Mouse (Mus musculus): ENCODE data around the gene Pfdn6. TPM values are rescaled to one million over a fixed set of nuclear protein-coding genes. Genes with fewer than 3 reads are reported as not detected.

Gene Pfdn6
- polyA plus RNA-seq, 1 experiment from 2014 or later: 203 TPM

DNA sequence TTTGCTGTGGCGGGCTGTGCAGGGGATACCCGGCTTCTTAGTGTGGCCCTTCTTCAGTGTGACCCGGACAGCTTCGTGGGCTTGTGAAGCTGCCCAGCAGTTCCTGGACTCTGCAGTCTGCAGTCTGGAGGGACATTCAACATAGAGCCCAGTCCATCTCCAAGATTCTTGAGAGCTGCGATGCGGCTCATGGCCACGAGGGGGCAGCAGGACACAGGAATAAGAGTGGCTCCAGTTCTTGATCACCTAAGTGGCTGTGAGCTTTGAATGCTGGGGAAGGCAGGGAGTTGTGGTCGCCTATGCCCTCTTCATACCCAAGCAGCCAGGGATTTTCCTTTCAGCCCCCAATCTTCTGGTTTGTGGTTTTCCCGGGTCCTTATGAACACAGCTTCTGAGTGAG is 28.3 kb upstream of the Pfdn6 start:
- WGBS: 3% methylated on average over 9 of the region's 9 CpGs
- no peaks in the 10 kb centered on the region for H3K4me1 ChIP-seq
- H3K9me3 ChIP-seq: no peaks in the 10 kb centered on the region
- H3K4me3 ChIP-seq: no peak overlapping the region
- peak; percentile 38; the same call in 1 of the 2 replicates for ATAC-seq (ENCODE audit: low FRiP score, low read depth)
- no peak overlapping the region for H3K27ac ChIP-seq (replicated peaks)
- H3K9ac ChIP-seq (replicated peaks): no peak overlapping the region
- H3K36me3 ChIP-seq: peaks cover 30% of the 10 kb centered on the region
- peaks cover 7% of the 10 kb centered on the region; the same call in 1 of the 2 replicates for H3K27me3 ChIP-seq
- no peak overlapping the region for H3K4me2 ChIP-seq (replicated peaks)

DNA sequence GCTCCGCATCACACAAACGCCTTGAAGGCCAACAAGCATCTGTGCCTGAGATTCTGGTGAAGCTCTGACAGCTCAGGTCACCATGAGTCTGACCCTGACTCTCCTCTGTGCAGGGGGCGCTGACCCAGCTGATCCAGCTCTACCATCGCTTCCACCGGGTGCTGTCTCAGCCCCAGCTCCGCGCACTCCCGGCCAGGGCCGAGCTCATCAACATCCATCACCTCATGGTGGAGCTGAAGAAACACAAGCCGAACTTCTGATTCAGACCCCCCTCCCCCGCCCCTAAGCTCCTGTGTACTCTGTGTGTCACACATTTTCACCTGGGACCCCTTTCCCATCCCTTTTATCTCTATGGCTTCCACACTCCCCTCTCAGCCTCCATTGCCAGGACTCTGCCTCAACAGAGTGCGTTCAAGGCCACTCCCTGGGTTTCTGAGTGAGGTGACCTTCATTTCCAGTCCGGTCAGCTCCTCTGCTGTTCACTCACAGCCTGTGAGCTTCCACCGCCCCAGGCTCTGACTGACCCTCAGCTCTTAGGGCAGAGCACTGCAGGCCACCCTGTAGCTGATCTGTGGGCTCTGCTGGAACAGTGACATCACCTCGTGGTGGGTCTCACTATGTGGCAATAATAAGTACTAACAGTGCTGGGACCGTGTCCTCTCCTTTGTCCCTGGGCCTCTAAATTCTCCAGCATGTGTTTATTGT is 25.9 kb upstream of the Pfdn6 start:
- Histone ChIP-seq H3K9ac (replicated peaks) (no peak overlapping the region), H3K4me2 (replicated peaks) (no peak overlapping the region), H3K4me3 (no peak overlapping the region), H3K9me3 (no peaks in the 10 kb centered on the region), H3K27me3 (no peaks in the 10 kb centered on the region), H3K4me1 (no peaks in the 10 kb centered on the region), H3K36me3 (peaks cover 55% of the 10 kb centered on the region), H3K27ac (replicated peaks) (no peak overlapping the region)
- 88% methylated on average over 16 of the region's 16 CpGs for WGBS
- ATAC-seq (ENCODE audit: low FRiP score, low read depth): no peak

DNA sequence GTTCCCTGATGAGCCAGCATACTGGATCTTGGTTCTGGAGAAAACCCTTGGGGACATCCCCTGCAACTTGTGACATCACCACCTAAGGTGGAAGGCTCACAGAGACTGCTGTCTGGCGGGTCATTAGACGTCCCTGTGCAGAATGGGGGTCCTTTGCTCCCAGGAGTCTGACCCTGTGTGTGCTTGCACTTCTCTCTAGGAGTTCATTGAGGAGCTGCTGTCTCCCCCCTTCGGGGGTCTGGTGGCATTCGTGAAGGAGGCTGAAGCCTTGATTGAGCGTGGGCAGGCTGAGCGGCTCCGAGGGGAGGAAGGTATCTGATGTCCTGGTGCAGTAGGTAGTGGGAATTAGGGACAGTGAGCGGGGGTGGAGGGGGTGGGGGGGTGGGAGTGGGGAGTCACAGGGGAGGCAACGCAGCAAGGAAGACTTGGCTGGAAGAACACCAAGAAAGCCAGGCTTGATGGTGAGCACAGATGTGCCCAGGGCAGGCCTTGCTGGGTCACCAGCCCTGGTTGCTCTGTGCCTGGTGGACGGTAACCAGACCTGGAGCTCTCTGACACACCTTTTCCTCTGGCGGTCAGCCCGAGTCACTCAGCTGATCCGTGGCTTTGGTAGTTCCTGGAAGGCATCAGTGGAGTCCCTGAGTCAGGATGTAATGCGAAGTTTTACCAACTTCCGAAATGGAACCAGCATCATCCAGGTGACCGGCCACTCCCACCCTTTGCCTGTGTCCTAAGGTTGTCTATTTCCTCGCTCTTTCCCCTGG is 25.1 kb upstream of the Pfdn6 start:
- WGBS: 92% methylated on average over 15 of the region's 17 CpGs
- Histone ChIP-seq H3K4me3 (no peak overlapping the region), H3K36me3 (peaks cover 62% of the 10 kb centered on the region), H3K9me3 (no peaks in the 10 kb centered on the region), H3K9ac (replicated peaks) (no peak overlapping the region), H3K4me2 (replicated peaks) (no peak overlapping the region), H3K27me3 (no peaks in the 10 kb centered on the region), H3K27ac (replicated peaks) (no peak overlapping the region), H3K4me1 (no peaks in the 10 kb centered on the region)
- ATAC-seq (ENCODE audit: low FRiP score, low read depth): no peak

DNA sequence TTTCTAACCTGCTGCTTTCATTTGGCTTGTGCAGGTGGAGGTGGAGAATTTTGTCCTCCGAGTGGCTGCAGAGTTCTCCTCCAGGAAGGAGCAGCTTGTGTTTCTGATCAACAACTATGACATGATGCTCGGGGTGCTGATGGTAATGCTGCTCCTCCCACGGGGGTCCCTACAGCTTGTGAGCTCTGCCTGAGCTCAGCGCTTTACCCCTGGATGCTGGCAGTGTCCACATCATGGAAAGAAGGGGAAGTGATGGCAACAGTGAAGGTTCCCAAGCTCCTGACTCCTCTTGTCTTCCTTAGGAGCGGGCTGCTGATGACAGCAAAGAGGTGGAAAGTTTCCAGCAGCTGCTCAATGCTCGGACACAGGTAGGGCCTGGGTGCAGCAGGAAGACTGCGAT is 22.7 kb upstream of the Pfdn6 start:
- Histone ChIP-seq H3K27ac (replicated peaks) (no peak overlapping the region), H3K4me3 (no peak overlapping the region), H3K9ac (replicated peaks) (no peak overlapping the region), H3K36me3 (peaks cover 85% of the 10 kb centered on the region), H3K27me3 (no peaks in the 10 kb centered on the region), H3K4me2 (replicated peaks) (no peak overlapping the region), H3K4me1 (no peaks in the 10 kb centered on the region), H3K9me3 (no peaks in the 10 kb centered on the region)
- WGBS: 95% methylated on average over 7 of the region's 7 CpGs
- ATAC-seq (ENCODE audit: low FRiP score, low read depth): no peak

DNA sequence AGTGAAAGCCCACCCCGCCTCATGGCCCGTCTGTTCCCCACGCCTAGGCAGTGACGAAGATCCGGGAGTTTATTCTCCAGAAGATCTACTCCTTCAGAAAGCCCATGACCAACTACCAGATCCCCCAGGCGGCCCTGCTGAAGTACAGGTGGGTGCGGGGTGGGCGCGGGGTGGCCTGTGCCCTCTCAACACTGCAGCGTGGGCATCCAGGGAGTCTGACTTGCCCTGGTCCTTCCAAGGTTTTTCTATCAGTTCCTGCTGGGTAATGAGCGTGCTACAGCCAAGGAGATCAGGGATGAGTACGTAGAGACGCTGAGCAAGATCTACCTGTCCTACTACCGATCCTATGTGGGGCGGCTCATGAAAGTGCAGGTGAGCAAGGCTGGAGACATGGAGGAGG is 19.8 kb upstream of the Pfdn6 start:
- peaks cover 9% of the 10 kb centered on the region for H3K4me1 ChIP-seq
- no peak overlapping the region for H3K27ac ChIP-seq (replicated peaks)
- peaks cover 66% of the 10 kb centered on the region for H3K36me3 ChIP-seq
- 94% methylated on average over 15 of the region's 15 CpGs for WGBS
- no peaks in the 10 kb centered on the region for H3K27me3 ChIP-seq
- no peak for ATAC-seq (ENCODE audit: low FRiP score, low read depth)
- no peak overlapping the region for H3K4me2 ChIP-seq (replicated peaks)
- H3K4me3 ChIP-seq: no peak overlapping the region
- no peak overlapping the region for H3K9ac ChIP-seq (replicated peaks)
- no peaks in the 10 kb centered on the region for H3K9me3 ChIP-seq

DNA sequence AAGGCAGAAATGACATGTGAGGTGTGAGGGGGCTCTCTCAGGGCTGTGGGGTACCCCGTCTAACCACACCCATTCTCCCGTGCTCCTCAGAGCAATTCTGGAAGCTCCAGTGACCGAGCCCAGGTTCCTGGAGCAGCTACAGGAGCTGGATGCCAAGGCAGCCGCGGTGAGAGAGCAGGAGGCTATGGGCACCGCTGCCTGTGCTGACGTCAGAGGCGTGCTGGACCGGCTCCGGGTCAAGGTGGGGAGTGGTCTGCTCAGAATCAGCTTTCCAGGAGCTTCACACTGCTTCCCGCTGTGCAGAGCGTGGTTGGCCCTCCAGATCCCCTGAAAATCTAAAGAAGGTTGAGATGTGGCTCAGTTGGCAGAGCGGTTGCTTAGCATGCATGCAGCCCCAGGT is 19.0 kb upstream of the Pfdn6 start:
- H3K27me3 ChIP-seq: no peaks in the 10 kb centered on the region
- 96% methylated on average over 13 of the region's 13 CpGs for WGBS
- no peak overlapping the region for H3K9ac ChIP-seq (replicated peaks)
- peaks cover 16% of the 10 kb centered on the region for H3K4me1 ChIP-seq
- H3K27ac ChIP-seq (replicated peaks): no peak overlapping the region
- peaks cover 63% of the 10 kb centered on the region for H3K36me3 ChIP-seq
- no peaks in the 10 kb centered on the region for H3K9me3 ChIP-seq
- H3K4me2 ChIP-seq (replicated peaks): no peak overlapping the region
- no peak for ATAC-seq (ENCODE audit: low FRiP score, low read depth)
- no peak overlapping the region for H3K4me3 ChIP-seq

DNA sequence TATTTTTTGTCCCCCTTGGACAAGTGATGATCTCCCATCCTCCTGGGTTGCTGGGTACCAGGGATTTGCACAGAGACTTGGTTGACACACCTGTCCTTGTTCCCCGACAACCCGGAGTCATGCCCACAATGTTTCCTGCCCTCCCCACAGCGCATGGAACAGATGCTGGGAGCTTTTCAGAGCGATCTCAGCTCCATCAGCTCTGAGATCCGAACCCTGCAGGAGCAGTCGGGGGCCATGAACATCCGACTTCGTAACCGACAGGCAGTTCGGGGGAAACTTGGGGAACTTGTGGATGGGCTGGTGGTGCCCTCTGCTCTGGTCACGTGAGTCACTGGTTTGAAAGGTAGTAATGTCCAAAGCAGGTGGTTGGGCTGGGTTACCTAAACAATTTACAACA is 18.3 kb upstream of the Pfdn6 start:
- Histone ChIP-seq H3K36me3 (peaks cover 61% of the 10 kb centered on the region), H3K27ac (replicated peaks) (no peak overlapping the region), H3K4me1 (peaks cover 23% of the 10 kb centered on the region), H3K27me3 (no peaks in the 10 kb centered on the region), H3K4me3 (no peak overlapping the region), H3K9ac (replicated peaks) (no peak overlapping the region), H3K4me2 (replicated peaks) (no peak overlapping the region), H3K9me3 (no peaks in the 10 kb centered on the region)
- no peak for ATAC-seq (ENCODE audit: low FRiP score, low read depth)
- WGBS: 97% methylated on average over 11 of the region's 11 CpGs

DNA sequence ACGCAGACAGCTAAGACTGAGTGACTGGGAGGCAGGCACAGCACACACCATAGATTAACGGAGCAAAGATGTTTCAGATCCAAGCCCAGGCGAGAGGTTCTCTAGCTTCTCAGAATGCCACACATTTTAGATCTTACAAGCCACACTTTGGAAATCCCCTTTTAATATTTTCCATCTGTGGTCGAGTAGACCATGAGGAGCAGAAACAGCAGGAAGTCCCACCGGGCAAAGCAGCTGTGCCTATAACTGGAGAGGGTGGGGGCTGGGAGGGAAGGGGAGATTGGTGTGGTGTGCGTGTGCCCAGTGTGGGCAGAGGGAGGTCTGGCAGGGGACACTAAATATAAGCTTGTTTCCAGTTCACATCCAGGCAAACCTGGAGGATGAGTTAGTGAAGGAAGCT is 17.4 kb upstream of the Pfdn6 start:
- Histone ChIP-seq H3K4me1 (peaks cover 32% of the 10 kb centered on the region), H3K27me3 (no peaks in the 10 kb centered on the region), H3K36me3 (peaks cover 61% of the 10 kb centered on the region), H3K4me3 (no peak overlapping the region), H3K27ac (replicated peaks) (no peak overlapping the region), H3K4me2 (replicated peaks) (no peak overlapping the region), H3K9me3 (no peaks in the 10 kb centered on the region), H3K9ac (replicated peaks) (peak overlapping the region; percentile 34; the same call in 1 of the 2 replicates)
- ATAC-seq (ENCODE audit: low FRiP score, low read depth): no peak
- 80% methylated on average over 6 of the region's 6 CpGs for WGBS

DNA sequence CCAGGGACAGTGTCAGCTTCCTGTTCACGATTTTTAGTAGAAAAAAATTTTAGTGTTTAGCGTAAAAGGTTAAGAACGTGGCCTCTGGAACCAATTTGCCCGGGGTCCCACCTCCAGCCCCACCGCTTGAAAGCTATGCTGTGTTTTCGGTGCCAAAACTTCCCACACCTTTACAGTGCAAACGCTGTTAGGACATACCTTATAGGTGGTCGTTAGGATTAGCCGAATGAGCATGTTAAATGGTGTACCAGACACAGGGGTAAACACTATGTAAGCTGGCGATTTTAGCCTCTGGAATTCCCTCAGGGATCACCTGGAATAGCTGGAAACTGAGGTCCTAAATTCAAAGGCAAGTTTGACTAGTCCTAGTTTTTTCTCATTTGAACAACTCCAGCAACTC is 16.2 kb upstream of the Pfdn6 start:
- Histone ChIP-seq H3K9ac (replicated peaks) (peak overlapping the region; percentile 68), H3K4me1 (peaks cover 44% of the 10 kb centered on the region), H3K36me3 (peaks cover 57% of the 10 kb centered on the region), H3K27me3 (no peaks in the 10 kb centered on the region), H3K4me2 (replicated peaks) (peak overlapping the region; percentile 68), H3K27ac (replicated peaks) (peak overlapping the region; percentile 90), H3K4me3 (peak overlapping the region; percentile 91), H3K9me3 (no peaks in the 10 kb centered on the region)
- 7% methylated on average over 10 of the region's 10 CpGs for WGBS
- ATAC-seq (ENCODE audit: low FRiP score, low read depth): 0 out of 2 replicates have a peak, but pooled peaks have one; percentile 5

DNA sequence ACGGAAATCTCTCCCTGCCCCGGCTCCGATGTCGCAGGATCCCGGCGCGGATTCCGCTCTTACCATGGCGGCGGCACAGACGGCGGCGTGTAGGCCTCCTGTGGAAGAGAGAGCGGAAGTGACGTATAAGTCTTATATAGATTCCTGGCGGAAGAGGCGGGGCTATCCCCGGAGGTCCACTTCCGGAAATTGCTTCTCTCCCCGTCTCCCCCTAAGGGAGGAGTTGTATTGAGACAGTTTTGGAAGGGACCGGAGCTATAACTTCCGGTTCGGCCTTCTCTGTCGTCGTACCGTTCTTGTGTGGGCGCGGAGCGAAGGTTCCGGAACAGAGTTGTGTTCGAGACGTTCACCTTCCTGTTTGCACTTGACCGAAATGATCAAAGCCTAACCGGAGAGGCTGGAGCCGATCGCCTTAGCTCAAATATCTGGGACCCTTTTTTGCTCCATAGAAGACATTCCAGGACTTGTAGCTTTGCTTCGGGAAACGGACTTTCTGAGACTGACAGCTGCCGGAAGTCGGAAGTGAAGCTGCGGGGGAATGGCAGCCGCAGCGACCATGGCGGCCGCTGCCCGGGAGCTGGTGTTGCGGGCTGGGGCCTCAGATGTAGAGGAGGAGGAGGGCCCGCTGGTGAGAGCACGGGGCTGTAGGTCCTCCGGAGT is 15.5 kb upstream of the Pfdn6 start, which contains the start of the genes Vps52 and Rps18:
TSS of gene Vps52 (plus strand) at position 258 of the 660 bp plus-strand sequence.
TSS of gene Rps18 (minus strand) at position 447 of the 660 bp plus-strand sequence.
- ATAC-seq (ENCODE audit: low FRiP score, low read depth): peak; percentile 81
- Histone ChIP-seq H3K27ac (replicated peaks) (peak within 1 kb of the TSS; percentile 90), H3K4me1 (peaks cover 50% of the 10 kb centered on the region), H3K36me3 (peaks cover 50% of the 10 kb centered on the region), H3K4me3 (peak within 1 kb of the TSS; percentile 91), H3K4me2 (replicated peaks) (peak within 1 kb of the TSS; percentile 96), H3K27me3 (no peaks in the 10 kb centered on the region), H3K9ac (replicated peaks) (peak within 1 kb of the TSS; percentile 99), H3K9me3 (no peaks in the 10 kb centered on the region)
- under 1% methylated on average over 50 of the region's 50 CpGs for WGBS

DNA sequence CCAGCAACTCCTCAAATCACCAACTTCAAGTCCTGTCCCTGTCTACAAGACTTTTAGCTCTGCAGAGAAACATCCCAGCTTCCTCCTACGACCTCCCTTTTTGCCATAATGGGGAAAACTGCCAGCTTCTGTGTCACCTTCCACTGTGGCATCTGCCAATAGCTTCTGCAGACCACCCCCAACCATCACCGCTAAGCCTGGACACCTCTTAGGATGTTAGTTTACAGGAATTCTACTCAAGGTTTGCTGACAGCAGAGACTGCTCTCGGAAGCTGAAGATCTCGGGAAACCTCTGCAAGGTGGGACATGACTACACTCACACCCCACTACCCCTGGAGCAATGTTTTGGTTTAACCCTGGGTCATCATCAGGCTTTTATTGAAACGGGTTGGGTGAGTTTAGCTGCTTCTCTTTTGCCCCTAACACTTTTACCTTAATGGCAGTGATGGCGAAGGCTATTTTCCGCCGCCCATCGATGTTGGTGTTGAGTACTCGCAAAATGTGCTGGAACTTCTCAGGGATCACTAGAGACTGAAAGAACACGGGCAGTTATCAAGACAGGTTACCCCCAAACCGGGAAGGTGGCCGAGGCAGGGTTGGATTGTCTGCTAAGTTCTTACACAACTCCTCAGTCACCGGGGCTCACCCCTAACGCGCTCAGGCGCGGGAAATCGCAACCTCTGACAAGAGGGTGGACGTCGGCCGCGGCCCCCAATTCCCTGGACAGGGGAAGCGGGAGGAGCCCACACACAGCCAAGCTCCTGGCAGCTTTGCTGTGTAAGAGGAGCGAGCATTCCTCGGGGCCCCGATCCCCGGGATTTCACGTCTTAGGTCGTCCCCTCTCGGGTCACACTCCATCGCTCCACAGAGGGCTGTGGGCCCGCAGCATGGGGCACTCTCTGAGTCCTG is 14.8 kb upstream of the Pfdn6 start:
- peaks cover 58% of the 10 kb centered on the region for H3K4me1 ChIP-seq
- peak overlapping the region; percentile 96 for H3K4me2 ChIP-seq (replicated peaks)
- H3K9ac ChIP-seq (replicated peaks): peak overlapping the region; percentile 99
- WGBS: 2% methylated on average over 33 of the region's 33 CpGs
- H3K36me3 ChIP-seq: peaks cover 44% of the 10 kb centered on the region
- ATAC-seq (ENCODE audit: low FRiP score, low read depth): no peak; the same call in 1 of the 2 replicates
- H3K9me3 ChIP-seq: no peaks in the 10 kb centered on the region
- H3K27me3 ChIP-seq: no peaks in the 10 kb centered on the region
- peak overlapping the region; percentile 86 for H3K27ac ChIP-seq (replicated peaks)
- H3K4me3 ChIP-seq: peak overlapping the region; percentile 91

Measured in midbrain, embryonic 12.5 days (tissue).